Mouse (Mus musculus): ENCODE data around the gene Lnx2. TPM values are rescaled to one million over a fixed set of nuclear protein-coding genes. Genes with fewer than 3 reads are reported as not detected.
A peak's percentile ranks its signal among the peaks of the same experiment; 100 is the strongest.

The Lnx2 gene
- total RNA-seq, 1 experiment: 11.6 TPM

GRCm38 (mm10) chr5:147003303-147003702, 73.1 kb downstream of the Lnx2 start:
- Histone ChIP-seq H3K4me3 (ENCODE audit: insufficient read depth in 1 of 2, low read depth in 1 of 2, low read length in 2 of 2, poor library complexity in 1 of 2, severe bottlenecking in 1 of 2) (no peak overlapping the region), H3K9ac (ENCODE audit: insufficient read depth, low read depth, low read length, poor library complexity, severe bottlenecking) (no peak overlapping the region), H3K36me3 (ENCODE audit: control insufficient read depth, insufficient read depth, low read length, poor library complexity, severe bottlenecking) (no peaks in the 10 kb centered on the region), H3K4me1 (ENCODE audit: control insufficient read depth in 2 of 2, insufficient read depth in 2 of 2, low read length in 2 of 2, poor library complexity in 1 of 2) (peaks cover 0 to 4% of the 10 kb centered on the region in 2 experiments; a peak in 1 of 4 replicates), H3K9me3 (ENCODE audit: control insufficient read depth, insufficient read depth, low read depth, low read length) (no peaks in the 10 kb centered on the region), H3K27ac (ENCODE audit: insufficient read depth, low read depth, low read length, poor library complexity, severe bottlenecking) (no peak overlapping the region)
- no peak for TF ChIP-seq MAFK (IDR thresholded peaks at IDR 0.05; ENCODE audit: insufficient read depth, low read depth, low read length)
- in situ Hi-C loops (cut with MboI; ENCODE audit: low sequenced_read_pairs in 2 of 2, unreplicated experiment in 2 of 2): no loop called here
- DNase-seq (ENCODE audit: low read depth, low spot score): no peak

- DNase-seq (ENCODE audit: low read depth, low spot score): peak; percentile 56
- no peak overlapping the region for H3K4me3 ChIP-seq (ENCODE audit: insufficient read depth in 1 of 2, low read depth in 1 of 2, low read length in 2 of 2, poor library complexity in 1 of 2, severe bottlenecking in 1 of 2)
- no peak overlapping the region for H3K27ac ChIP-seq (ENCODE audit: insufficient read depth, low read depth, low read length, poor library complexity, severe bottlenecking)
- H3K9me3 ChIP-seq (ENCODE audit: control insufficient read depth, insufficient read depth, low read depth, low read length): no peaks in the 10 kb centered on the region
- H3K9ac ChIP-seq (ENCODE audit: insufficient read depth, low read depth, low read length, poor library complexity, severe bottlenecking): no peak overlapping the region
- H3K36me3 ChIP-seq (ENCODE audit: control insufficient read depth, insufficient read depth, low read length, poor library complexity, severe bottlenecking): no peaks in the 10 kb centered on the region
- TF ChIP-seq CHD2 (IDR thresholded peaks at IDR 0.05; ENCODE audit: low read depth, low read length) (no peak), ZC3H11A (IDR thresholded peaks at IDR 0.05; ENCODE audit: borderline replicate concordance, low read depth, low read length) (0 out of 2 replicates have a peak, but pooled peaks have one; percentile 11)
- H3K4me1 ChIP-seq (ENCODE audit: control insufficient read depth in 2 of 2, insufficient read depth in 2 of 2, low read length in 2 of 2, poor library complexity in 1 of 2): peaks cover 0 to 4% of the 10 kb centered on the region in 2 experiments; a peak in 1 of 4 replicates
- in situ Hi-C loops (cut with MboI; ENCODE audit: low sequenced_read_pairs in 2 of 2, unreplicated experiment in 2 of 2): no loop called here
Observed at GRCm38 (mm10) chr5:147001312-147001711, 75.1 kb downstream of the Lnx2 start.

GRCm38 (mm10) chr5:146998802-146999201, 77.6 kb downstream of the Lnx2 start:
- no peaks in the 10 kb centered on the region for H3K9me3 ChIP-seq (ENCODE audit: control insufficient read depth, insufficient read depth, low read depth, low read length)
- no peaks in the 10 kb centered on the region for H3K36me3 ChIP-seq (ENCODE audit: control insufficient read depth, insufficient read depth, low read length, poor library complexity, severe bottlenecking)
- DNase-seq (ENCODE audit: low read depth, low spot score): no peak
- H3K27ac ChIP-seq (ENCODE audit: insufficient read depth, low read depth, low read length, poor library complexity, severe bottlenecking): no peak overlapping the region
- no peak overlapping the region for H3K4me3 ChIP-seq (ENCODE audit: insufficient read depth in 1 of 2, low read depth in 1 of 2, low read length in 2 of 2, poor library complexity in 1 of 2, severe bottlenecking in 1 of 2)
- H3K4me1 ChIP-seq (ENCODE audit: control insufficient read depth in 2 of 2, insufficient read depth in 2 of 2, low read length in 2 of 2, poor library complexity in 1 of 2): peaks cover 0 to 4% of the 10 kb centered on the region in 2 experiments; a peak in 1 of 4 replicates
- in situ Hi-C loops (cut with MboI; ENCODE audit: low sequenced_read_pairs in 2 of 2, unreplicated experiment in 2 of 2): no loop called here
- no peak for TF ChIP-seq ZNF384 (IDR thresholded peaks at IDR 0.05; ENCODE audit: low read depth, low read length)
- no peak for TF ChIP-seq CHD2 (IDR thresholded peaks at IDR 0.05; ENCODE audit: low read depth, low read length)
- no peak overlapping the region for H3K9ac ChIP-seq (ENCODE audit: insufficient read depth, low read depth, low read length, poor library complexity, severe bottlenecking)

GRCm38 (mm10) chr5:146996812-146997211, 79.6 kb downstream of the Lnx2 start:
- in situ Hi-C loops (cut with MboI; ENCODE audit: low sequenced_read_pairs in 2 of 2, unreplicated experiment in 2 of 2): no loop called here
- Histone ChIP-seq H3K36me3 (ENCODE audit: control insufficient read depth, insufficient read depth, low read length, poor library complexity, severe bottlenecking) (no peaks in the 10 kb centered on the region), H3K9me3 (ENCODE audit: control insufficient read depth, insufficient read depth, low read depth, low read length) (no peaks in the 10 kb centered on the region), H3K27ac (ENCODE audit: insufficient read depth, low read depth, low read length, poor library complexity, severe bottlenecking) (no peak overlapping the region), H3K9ac (ENCODE audit: insufficient read depth, low read depth, low read length, poor library complexity, severe bottlenecking) (no peak overlapping the region), H3K4me3 (ENCODE audit: insufficient read depth in 1 of 2, low read depth in 1 of 2, low read length in 2 of 2, poor library complexity in 1 of 2, severe bottlenecking in 1 of 2) (no peak overlapping the region), H3K4me1 (ENCODE audit: control insufficient read depth in 2 of 2, insufficient read depth in 2 of 2, low read length in 2 of 2, poor library complexity in 1 of 2) (peaks cover 0 to 6% of the 10 kb centered on the region in 2 experiments; a peak in 1 of 4 replicates)
- TF ChIP-seq MAFK (IDR thresholded peaks at IDR 0.05; ENCODE audit: insufficient read depth, low read depth, low read length) (no peak), HCFC1 (IDR thresholded peaks at IDR 0.05; ENCODE audit: borderline replicate concordance, insufficient read depth, low read length) (no peak), CHD2 (IDR thresholded peaks at IDR 0.05; ENCODE audit: low read depth, low read length) (no peak), ZNF384 (IDR thresholded peaks at IDR 0.05; ENCODE audit: low read depth, low read length) (no peak), ZC3H11A (IDR thresholded peaks at IDR 0.05; ENCODE audit: borderline replicate concordance, low read depth, low read length) (no peak)
- DNase-seq (ENCODE audit: low read depth, low spot score): no peak

- no peak for TF ChIP-seq CHD2 (IDR thresholded peaks at IDR 0.05; ENCODE audit: low read depth, low read length)
- TF ChIP-seq MAFK (IDR thresholded peaks at IDR 0.05; ENCODE audit: insufficient read depth, low read depth, low read length): no peak
- TF ChIP-seq ZC3H11A (IDR thresholded peaks at IDR 0.05; ENCODE audit: borderline replicate concordance, low read depth, low read length): no peak
- TF ChIP-seq ZNF384 (IDR thresholded peaks at IDR 0.05; ENCODE audit: low read depth, low read length): no peak
- no peak for TF ChIP-seq HCFC1 (IDR thresholded peaks at IDR 0.05; ENCODE audit: borderline replicate concordance, insufficient read depth, low read length)
- in situ Hi-C loops (cut with MboI; ENCODE audit: low sequenced_read_pairs in 2 of 2, unreplicated experiment in 2 of 2): no loop called here
- Histone ChIP-seq H3K4me3 (ENCODE audit: insufficient read depth in 1 of 2, low read depth in 1 of 2, low read length in 2 of 2, poor library complexity in 1 of 2, severe bottlenecking in 1 of 2) (no peak overlapping the region), H3K27ac (ENCODE audit: insufficient read depth, low read depth, low read length, poor library complexity, severe bottlenecking) (no peak overlapping the region), H3K9ac (ENCODE audit: insufficient read depth, low read depth, low read length, poor library complexity, severe bottlenecking) (no peak overlapping the region), H3K4me1 (ENCODE audit: control insufficient read depth in 2 of 2, insufficient read depth in 2 of 2, low read length in 2 of 2, poor library complexity in 1 of 2) (peaks cover 0 to 3% of the 10 kb centered on the region in 2 experiments; a peak in 1 of 4 replicates), H3K9me3 (ENCODE audit: control insufficient read depth, insufficient read depth, low read depth, low read length) (no peaks in the 10 kb centered on the region), H3K36me3 (ENCODE audit: control insufficient read depth, insufficient read depth, low read length, poor library complexity, severe bottlenecking) (no peaks in the 10 kb centered on the region)
- no peak for DNase-seq (ENCODE audit: low read depth, low spot score)
Observed at GRCm38 (mm10) chr5:146994973-146995372, 81.4 kb downstream of the Lnx2 start.

All from ES-E14 (cell line).